Mouse (Mus musculus) neural tube, embryonic 11.5 days (tissue): ENCODE results near the gene Ralgapb. TPM values are rescaled to one million over a fixed set of nuclear protein-coding genes. Genes with fewer than 3 reads are reported as not detected.

Source experiments
- ATAC-seq: fragments of 200-750 bp; cut with Nextera tagmentation; 2 replicates; pipeline ENCODE4 v1.8.0; 2017; ENCODE audit warnings: moderate number of reproducible peaks, mild to moderate bottlenecking, moderate TSS enrichment, moderate library complexity; ENCODE audit not compliant: insufficient read depth, low FRiP score, low TSS enrichment
- DNase-seq: peaks from one replicate; pipeline ENCODE4 v3.0.0-alpha.2; 2015; ENCODE audit warnings: low spot score
- H3K27ac ChIP-seq: fragments of 300-500 bp; sonication (generic); 2 replicates; pipeline ENCODE4 v1.5.1; 2014; ENCODE audit warnings: low read depth, mild to moderate bottlenecking, low read length
- H3K27me3 ChIP-seq: fragments of 300-500 bp; sonication (generic); 2 replicates; pipeline ENCODE4 v1.6.1; 2014; ENCODE audit warnings: mild to moderate bottlenecking, low read length, mixed read lengths; ENCODE audit not compliant: control insufficient read depth, insufficient read depth
- H3K36me3 ChIP-seq: fragments of 300-500 bp; sonication (generic); 2 replicates; pipeline ENCODE4 v1.6.1; 2014; ENCODE audit warnings: mild to moderate bottlenecking, low read length, moderate library complexity, mixed read lengths; ENCODE audit not compliant: control insufficient read depth, insufficient read depth
- H3K4me1 ChIP-seq: fragments of 300-500 bp; sonication (generic); 2 replicates; pipeline ENCODE4 v1.6.1; 2014; ENCODE audit warnings: low read length, mixed read lengths; ENCODE audit not compliant: control insufficient read depth, insufficient read depth
- H3K4me2 ChIP-seq: fragments of 300-500 bp; sonication (generic); 2 replicates; pipeline ENCODE4 v1.6.1; 2014; ENCODE audit warnings: low read depth, mild to moderate bottlenecking, moderate library complexity
- H3K4me3 ChIP-seq: fragments of 300-500 bp; sonication (generic); 2 replicates; pipeline ENCODE4 v1.5.1; 2014; ENCODE audit warnings: low read depth, low read length
- H3K9ac ChIP-seq: fragments of 300-500 bp; sonication (generic); 2 replicates; pipeline ENCODE4 v1.6.1; 2014; ENCODE audit warnings: mild to moderate bottlenecking, low read length
- H3K9me3 ChIP-seq: fragments of 300-500 bp; sonication (generic); 2 replicates; pipeline ENCODE4 v1.6.1; 2016; ENCODE audit warnings: low read length; ENCODE audit not compliant: control insufficient read depth
- WGBS: fragments of 180-500 bp; shearing (Covaris S2); extraction: QIAGEN DNeasy Blood & Tissue Kit; methylation state at CpG from one replicate; pipeline ENCODE4 v1.1.7; 2014; 5-methylcytosine and 5-hydroxymethylcytosine counted together
- polyA plus RNA-seq: library from polyadenylated mRNA; unstranded; fragments of >200 nt; fragmentation: Nextera tagmentation; extraction: Ambion mirVana; gene quantifications from 2 replicates; pipeline ENCODE4 v1.2.1, GENCODE M21; 2014

Ralgapb gene
- polyA plus RNA-seq, 1 experiment from 2014 or later = 24.8 TPM

DNA sequence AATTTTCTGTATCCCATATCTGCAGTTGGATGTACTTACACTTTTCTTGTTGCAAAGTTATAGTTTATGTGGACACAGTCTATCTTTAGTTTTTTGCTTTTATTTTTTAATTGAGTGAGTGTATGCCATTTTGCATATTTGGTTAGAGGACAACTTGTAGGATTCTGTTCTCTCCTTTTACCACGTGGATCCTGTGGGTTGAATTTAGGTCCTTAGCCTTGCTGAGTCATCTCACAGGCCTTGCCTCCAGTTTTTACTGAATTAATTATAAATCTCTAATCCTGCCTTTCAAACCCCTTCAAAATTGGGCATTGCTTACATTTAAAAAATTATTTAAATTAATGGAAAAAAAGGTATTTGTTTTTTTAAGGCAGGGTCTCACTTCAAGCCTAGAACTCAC is 6.2 kb downstream of the Ralgapb start:
- H3K27me3 ChIP-seq = no peaks in the 10 kb centered on the region

DNA sequence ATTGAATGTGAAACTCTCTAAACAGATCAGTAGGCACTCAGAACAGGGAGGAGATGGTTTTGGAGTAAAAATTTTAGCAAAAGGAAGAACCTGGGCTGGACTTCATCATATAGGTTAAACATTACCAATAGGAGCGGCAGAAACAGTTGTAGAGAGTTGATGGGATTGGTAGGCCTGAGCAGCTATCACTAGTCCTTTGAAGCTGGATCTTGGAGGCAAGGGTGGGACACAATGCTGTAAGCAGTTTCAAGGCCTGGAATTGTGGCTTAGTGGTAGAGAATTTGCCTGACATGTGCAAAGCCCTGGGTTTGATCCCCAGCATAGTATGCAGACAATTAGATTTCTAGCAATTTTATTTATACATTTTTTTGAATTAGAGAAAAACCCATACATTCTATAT is 9.0 kb downstream of the Ralgapb start:
- Histone ChIP-seq H3K27ac (no peak overlapping the region), H3K9me3 (no peaks in the 10 kb centered on the region), H3K4me1 (no peaks in the 10 kb centered on the region), H3K4me2 (no peak overlapping the region), H3K4me3 (no peak overlapping the region), H3K27me3 (no peaks in the 10 kb centered on the region), H3K9ac (no peak overlapping the region), H3K36me3 (no peaks in the 10 kb centered on the region)
- no peak for DNase-seq
- 83% methylated on average over 1 of the region's 1 CpGs for WGBS
- no peak for ATAC-seq

More for the DNA sequence above, 6.2 kb downstream of the Ralgapb start:
- Histone ChIP-seq H3K9ac (no peak overlapping the region), H3K27ac (no peak overlapping the region), H3K4me2 (no peak overlapping the region), H3K9me3 (no peaks in the 10 kb centered on the region), H3K4me3 (no peak overlapping the region), H3K4me1 (peaks cover 2% of the 10 kb centered on the region), H3K36me3 (no peaks in the 10 kb centered on the region)
- WGBS = 86% methylated on average over 1 of the region's 1 CpGs
- ATAC-seq = no peak
- no peak for DNase-seq

DNA sequence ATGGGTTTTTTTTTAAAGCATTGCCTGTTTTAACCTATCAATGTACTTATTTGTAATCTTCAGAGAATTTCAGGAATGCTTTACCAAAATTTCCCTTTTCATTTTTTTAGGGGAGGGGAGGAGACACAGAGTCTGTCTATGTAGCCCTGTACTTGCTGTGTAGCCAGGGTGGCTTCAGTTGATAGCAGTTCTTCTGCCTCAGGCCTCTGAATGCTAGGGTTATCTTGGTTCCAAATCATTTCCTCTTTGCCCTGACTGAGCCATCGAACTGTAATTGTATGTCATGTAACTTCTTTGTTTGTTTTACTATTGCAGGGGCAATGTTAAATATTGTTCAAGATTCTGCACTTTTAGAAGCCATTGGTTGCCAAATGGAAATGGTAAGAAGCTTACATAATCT is 36.2 kb downstream of the Ralgapb start:
- Histone ChIP-seq H3K9me3 (no peaks in the 10 kb centered on the region), H3K27me3 (no peaks in the 10 kb centered on the region), H3K36me3 (0 out of 2 replicates have a peak, but pooled peaks cover 3% of the 10 kb centered on the region), H3K9ac (no peak overlapping the region), H3K4me3 (no peak overlapping the region), H3K4me1 (no peaks in the 10 kb centered on the region), H3K4me2 (no peak overlapping the region), H3K27ac (no peak overlapping the region)
- WGBS = 84% methylated on average over 1 of the region's 1 CpGs
- DNase-seq (no peak), ATAC-seq (no peak)

DNA sequence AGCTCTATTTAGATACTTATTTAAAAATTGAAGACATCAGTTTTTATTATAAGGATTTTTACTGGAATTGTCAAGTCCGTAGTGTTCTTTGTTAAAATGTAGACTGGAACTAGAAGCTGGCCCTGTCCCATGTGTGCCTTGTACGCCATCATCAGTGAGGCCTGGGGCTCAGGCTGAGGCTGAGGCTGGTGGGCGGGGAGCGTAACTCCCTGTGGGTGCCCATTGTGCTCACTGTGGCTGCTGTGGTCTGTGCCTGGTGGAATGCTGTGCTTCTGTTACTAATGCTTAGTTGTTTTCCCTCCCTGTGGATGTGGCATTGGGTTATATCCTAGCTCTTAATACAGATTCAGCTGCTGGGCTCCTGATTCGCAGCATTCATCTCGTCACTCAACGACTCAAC is 40.2 kb downstream of the Ralgapb start:
- Histone ChIP-seq H3K9ac (no peak overlapping the region), H3K27me3 (no peaks in the 10 kb centered on the region), H3K4me3 (no peak overlapping the region), H3K27ac (no peak overlapping the region), H3K9me3 (no peaks in the 10 kb centered on the region), H3K36me3 (peaks cover 2% of the 10 kb centered on the region; the same call in 1 of the 2 replicates), H3K4me1 (no peaks in the 10 kb centered on the region), H3K4me2 (no peak overlapping the region)
- DNase-seq = no peak
- WGBS = 91% methylated on average over 7 of the region's 7 CpGs
- no peak for ATAC-seq

DNA sequence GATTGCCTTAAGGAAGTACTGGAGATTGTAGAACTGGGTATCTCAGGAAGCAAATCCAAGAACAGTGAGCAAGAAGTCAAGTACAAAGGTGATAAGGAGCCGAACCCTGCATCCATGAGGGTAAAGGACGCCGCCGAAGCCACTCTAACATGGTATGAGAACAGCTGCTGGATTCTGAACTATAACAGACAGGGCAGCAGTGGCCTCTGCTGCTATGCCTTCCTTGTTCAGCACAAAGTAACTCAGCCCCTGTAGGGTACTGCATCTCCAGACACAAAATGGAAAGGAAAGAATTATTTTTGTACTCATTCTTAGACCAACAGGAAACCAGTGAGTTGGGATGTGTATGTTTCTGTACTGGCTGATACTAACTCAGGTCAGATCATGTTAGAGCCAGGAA is 46.8 kb downstream of the Ralgapb start:
- no peak overlapping the region for H3K9ac ChIP-seq
- H3K9me3 ChIP-seq = no peaks in the 10 kb centered on the region
- ATAC-seq = no peak
- no peaks in the 10 kb centered on the region for H3K27me3 ChIP-seq
- no peak overlapping the region for H3K4me3 ChIP-seq
- peaks cover 4% of the 10 kb centered on the region for H3K36me3 ChIP-seq
- no peak for DNase-seq
- WGBS = 93% methylated on average over 4 of the region's 4 CpGs
- H3K4me1 ChIP-seq = no peaks in the 10 kb centered on the region
- H3K27ac ChIP-seq = no peak overlapping the region
- no peak overlapping the region for H3K4me2 ChIP-seq

DNA sequence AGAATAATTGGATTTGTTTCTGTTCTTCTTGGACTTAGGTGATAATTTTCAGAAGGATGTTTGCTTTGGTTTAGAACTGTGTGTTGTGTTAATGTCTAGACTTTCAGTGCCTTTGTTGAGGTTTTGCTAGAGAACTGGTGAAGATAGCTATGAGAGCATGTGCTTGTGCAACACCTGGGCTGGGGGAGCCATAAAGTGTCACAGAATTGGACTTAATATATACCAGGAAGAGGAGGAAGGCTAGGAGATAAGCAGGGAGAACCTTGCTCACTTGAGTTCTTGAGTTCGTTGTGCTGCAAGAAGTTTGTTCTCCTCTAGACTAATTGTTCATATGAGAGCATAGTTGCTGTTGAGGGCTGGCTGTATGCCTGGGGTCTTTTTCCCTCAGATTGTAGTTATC is 48.0 kb downstream of the Ralgapb start:
- DNase-seq (no peak), ATAC-seq (no peak)
- no peaks in the 10 kb centered on the region for H3K4me1 ChIP-seq
- H3K4me2 ChIP-seq = no peak overlapping the region
- H3K4me3 ChIP-seq = no peak overlapping the region
- no peak overlapping the region for H3K9ac ChIP-seq
- H3K36me3 ChIP-seq = peaks cover 2% of the 10 kb centered on the region
- no peaks in the 10 kb centered on the region for H3K27me3 ChIP-seq
- no peaks in the 10 kb centered on the region for H3K9me3 ChIP-seq
- WGBS = 87% methylated on average over 1 of the region's 1 CpGs
- H3K27ac ChIP-seq = no peak overlapping the region

DNA sequence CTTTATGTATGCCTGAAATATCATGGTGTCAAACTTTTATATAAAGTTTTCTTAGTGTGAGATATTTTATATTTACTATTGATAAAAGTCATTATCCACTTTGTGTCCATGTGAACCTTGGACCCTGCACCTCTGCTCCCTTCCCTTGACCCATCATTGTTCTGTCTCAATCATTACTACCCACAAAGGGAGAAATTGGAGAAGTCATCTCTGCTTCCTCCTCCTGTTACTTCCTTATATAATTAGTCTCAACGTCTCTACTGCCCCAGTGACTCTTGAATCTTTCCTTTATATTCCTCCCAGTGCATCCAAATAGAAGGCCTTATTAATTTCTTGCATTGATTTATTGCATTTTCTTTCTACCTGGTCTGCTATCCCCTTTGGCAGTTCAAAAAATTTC is 52.8 kb downstream of the Ralgapb start:
- H3K9me3 ChIP-seq = no peaks in the 10 kb centered on the region
- H3K4me2 ChIP-seq = no peak overlapping the region
- no peaks in the 10 kb centered on the region for H3K27me3 ChIP-seq
- H3K4me1 ChIP-seq = no peaks in the 10 kb centered on the region
- DNase-seq (no peak), ATAC-seq (no peak)
- no peak overlapping the region for H3K4me3 ChIP-seq
- no peak overlapping the region for H3K27ac ChIP-seq
- WGBS = 81% methylated on average over 1 of the region's 1 CpGs
- peaks cover 7% of the 10 kb centered on the region for H3K36me3 ChIP-seq
- H3K9ac ChIP-seq = no peak overlapping the region

DNA sequence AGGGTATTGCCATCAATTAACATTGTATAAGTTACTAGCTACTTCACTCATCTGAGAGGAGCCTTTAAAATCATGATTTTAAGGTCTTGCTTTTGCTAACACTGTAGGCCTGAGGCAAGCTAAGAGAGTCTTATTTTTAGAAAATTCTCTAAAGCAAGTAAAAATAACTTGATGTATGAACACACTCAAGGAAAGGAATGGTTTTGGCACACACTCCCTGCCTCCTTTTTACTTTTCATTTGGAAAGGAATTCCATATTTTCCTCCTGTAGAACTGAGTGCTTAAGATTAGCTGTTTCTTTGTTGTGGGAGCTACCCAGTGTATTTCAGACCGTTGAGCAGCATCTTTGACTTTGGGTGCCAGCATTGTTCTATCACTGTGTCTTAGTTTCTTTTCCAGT is 64.5 kb downstream of the Ralgapb start:
- peaks cover 2% of the 10 kb centered on the region; the same call in 1 of the 2 replicates for H3K36me3 ChIP-seq
- DNase-seq (no peak), ATAC-seq (no peak)
- 87% methylated on average over 1 of the region's 1 CpGs for WGBS
- no peaks in the 10 kb centered on the region for H3K27me3 ChIP-seq
- no peak overlapping the region for H3K4me3 ChIP-seq
- H3K4me2 ChIP-seq = no peak overlapping the region
- H3K27ac ChIP-seq = no peak overlapping the region
- no peak overlapping the region for H3K9ac ChIP-seq
- no peaks in the 10 kb centered on the region for H3K9me3 ChIP-seq
- no peaks in the 10 kb centered on the region for H3K4me1 ChIP-seq

DNA sequence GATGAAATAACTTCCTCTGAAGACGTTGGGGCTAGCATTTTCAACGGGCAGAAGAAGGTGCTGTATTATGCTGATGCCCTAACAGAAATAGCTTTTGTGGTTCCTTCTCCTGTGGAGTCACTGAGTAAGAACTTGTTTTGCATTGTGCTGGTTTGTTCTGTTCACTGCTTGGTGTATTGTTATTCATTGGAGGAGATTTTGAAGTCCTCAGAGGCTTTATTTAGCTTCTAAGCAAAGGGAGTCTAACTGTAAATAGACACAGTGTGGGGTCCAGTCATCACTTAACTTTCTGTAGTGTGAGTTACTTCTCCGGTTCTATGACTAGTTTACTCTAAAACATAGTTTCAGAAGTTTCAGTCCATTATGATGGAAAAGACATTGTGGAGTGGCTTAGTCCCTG is 68.0 kb downstream of the Ralgapb start:
- no peak for ATAC-seq
- Histone ChIP-seq H3K9ac (no peak overlapping the region), H3K4me1 (no peaks in the 10 kb centered on the region), H3K27ac (no peak overlapping the region), H3K9me3 (no peaks in the 10 kb centered on the region), H3K36me3 (peaks cover 2% of the 10 kb centered on the region), H3K4me3 (no peak overlapping the region), H3K27me3 (no peaks in the 10 kb centered on the region), H3K4me2 (no peak overlapping the region)
- DNase-seq = no peak
- 81% methylated on average over 3 of the region's 3 CpGs for WGBS
